8 mouse cellular contexts compared by ENCODE assay signal in genomic region chr1:84709406-84709805, GRCm38 (mm10). TPM values are rescaled to one million over a fixed set of nuclear protein-coding genes. Genes with fewer than 3 reads are reported as not detected.
DNase-seq lines count a peak whose midpoint lies in the region; ATAC-seq and TF ChIP-seq lines count a peak whose summit lies in the region.

No protein-coding gene starts in this region.

- ATAC-seq in heart, embryonic 13.5 days (ENCODE audit: extremely low read depth, insufficient number of reproducible peaks, low FRiP score, low TSS enrichment) = no peak
- ATAC-seq in embryonic facial prominence, embryonic 15.5 days (ENCODE audit: insufficient number of reproducible peaks, low FRiP score, low TSS enrichment, low read depth) = no peak

- no peaks in the 10 kb centered on the region for H3K9me3 ChIP-seq in heart, embryonic 13.5 days
- no peaks in the 10 kb centered on the region for H3K9me3 ChIP-seq in embryonic facial prominence, embryonic 15.5 days (replicated peaks)
- H3K9me3 ChIP-seq in midbrain, embryonic 10.5 days (replicated peaks) = no peaks in the 10 kb centered on the region

- peak overlapping the region; percentile 25; the same call in 1 of the 2 replicates for H3K4me3 ChIP-seq in heart, embryonic 13.5 days
- H3K4me3 ChIP-seq in embryonic facial prominence, embryonic 15.5 days (replicated peaks) = no peak overlapping the region
- peak overlapping the region; percentile 49 for H3K4me3 ChIP-seq in midbrain, embryonic 10.5 days

- no peak overlapping the region for H3K27ac ChIP-seq in heart, embryonic 13.5 days (replicated peaks)
- H3K27ac ChIP-seq in embryonic facial prominence, embryonic 15.5 days (replicated peaks) = no peak overlapping the region
- H3K27ac ChIP-seq in midbrain, embryonic 10.5 days (replicated peaks) = no peak overlapping the region

- intact Hi-C loops in heart, postnatal 36 days (cut with DNase I) = no loop called here

- no peak overlapping the region for H3K9ac ChIP-seq in heart, embryonic 13.5 days
- no peak overlapping the region for H3K9ac ChIP-seq in embryonic facial prominence, embryonic 15.5 days

- peak overlapping the region; percentile 63 for H3K4me2 ChIP-seq in heart, embryonic 13.5 days
- peak overlapping the region; percentile 35; the same call in 1 of the 2 replicates for H3K4me2 ChIP-seq in embryonic facial prominence, embryonic 15.5 days (replicated peaks)

- H3K36me3 ChIP-seq in heart, embryonic 13.5 days = no peaks in the 10 kb centered on the region
- H3K36me3 ChIP-seq in embryonic facial prominence, embryonic 15.5 days = no peaks in the 10 kb centered on the region
- no peaks in the 10 kb centered on the region for H3K36me3 ChIP-seq in midbrain, embryonic 10.5 days

- peaks cover 8% of the 10 kb centered on the region; the same call in 1 of the 2 replicates for H3K4me1 ChIP-seq in heart, embryonic 13.5 days
- H3K4me1 ChIP-seq in embryonic facial prominence, embryonic 15.5 days = peaks cover 7% of the 10 kb centered on the region; the same call in 1 of the 2 replicates
- H3K4me1 ChIP-seq in midbrain, embryonic 10.5 days = peaks cover 12% of the 10 kb centered on the region

- TF ChIP-seq POLR2A in brain, embryonic 14.5 days (IDR thresholded peaks at IDR 0.05; ENCODE audit: borderline replicate concordance, extremely low read depth, insufficient read depth, insufficient read length, poor library complexity, severe bottlenecking) = no peak

- WGBS in heart, embryonic 13.5 days = 33% methylated on average over 5 of the region's 5 CpGs
- 13% methylated on average over 5 of the region's 5 CpGs for WGBS in embryonic facial prominence, embryonic 15.5 days
- 32% methylated on average over 5 of the region's 5 CpGs for WGBS in midbrain, embryonic 10.5 days

- no peak for TF ChIP-seq CTCF in brain, embryonic 14.5 days (IDR thresholded peaks at IDR 0.05; ENCODE audit: borderline replicate concordance, extremely low read depth, insufficient read depth, insufficient read length)

- peaks cover 32% of the 10 kb centered on the region; the same call in 1 of the 2 replicates for H3K27me3 ChIP-seq in heart, embryonic 13.5 days (replicated peaks)
- 0 out of 2 replicates have a peak, but pooled peaks cover 5% of the 10 kb centered on the region for H3K27me3 ChIP-seq in embryonic facial prominence, embryonic 15.5 days
- peaks cover 9% of the 10 kb centered on the region; the same call in 1 of the 2 replicates for H3K27me3 ChIP-seq in midbrain, embryonic 10.5 days (ENCODE audit: low read depth, poor library complexity, severe bottlenecking)

- no peak for DNase-seq in heart, postnatal 36 days
- DNase-seq in brain, embryonic 14.5 days (ENCODE audit: low read depth) = peak; percentile 72
- peak; percentile 23 for DNase-seq in midbrain, embryonic 10.5 days (ENCODE audit: low spot score)
- no peak for DNase-seq in adrenal gland, postnatal 4 days (ENCODE audit: low spot score in 2 of 2)
- no peak for DNase-seq in kidney, adult 18-20 months
- no peak for DNase-seq in right cerebral cortex, postnatal 36 days (ENCODE audit: low spot score in 2 of 2)

RNA-seq across cellular contexts. Expression of gene Dner, which starts 13.4 kb away (rescaled TPM):
- 1.2 and 1.5 TPM in 2 replicates for polyA plus RNA-seq in heart, embryonic 13.5 days (2015; fragmentation: Nextera tagmentation; extraction: Ambion mirVana)
- under 1 TPM in 1 of 2 experiments, not detected in 1; 0.08 TPM for total RNA-seq in heart, postnatal 36 days (2021)
- polyA plus RNA-seq in brain, embryonic 14.5 days (2012; rRNA removed) = 150 and 215 TPM in 2 replicates
- polyA plus RNA-seq in embryonic facial prominence, embryonic 15.5 days (2015; fragmentation: Nextera tagmentation; extraction: Ambion mirVana) = 7.5 and 8.4 TPM in 2 replicates
- 10.6 and 18.8 TPM in 2 replicates for polyA plus RNA-seq in midbrain, embryonic 10.5 days (2016; fragmentation: Nextera tagmentation; extraction: Ambion mirVana)
- total RNA-seq in adrenal gland, postnatal 4 days (2021) = 1 to 10 TPM; 6.5 to 6.8 TPM

Comparison
In these comparisons a context has a peak if more than half of its experiments do, and no peak if none do; other contexts are left out.
1. DNase-seq: peak in brain, embryonic 14.5 days (single experiment) and midbrain, embryonic 10.5 days (single experiment); none in heart, postnatal 36 days (0 of 2), adrenal gland, postnatal 4 days (0 of 2), kidney, adult 18-20 months (single experiment) and right cerebral cortex, postnatal 36 days (0 of 2).